Mouse (Mus musculus): Measurements from ENCODE around the gene Dip2a. TPM values are rescaled to one million over a fixed set of nuclear protein-coding genes. Genes with fewer than 3 reads are reported as not detected.

Gene Dip2a
- polyA plus RNA-seq (2014; fragmentation: Illumina TruSeq; extraction: RNeasy Lipid Tissue Mini Kit (QIAGEN cat#74804); ENCODE audit: low read depth, low replicate concordance): 1.2 TPM

DNA sequence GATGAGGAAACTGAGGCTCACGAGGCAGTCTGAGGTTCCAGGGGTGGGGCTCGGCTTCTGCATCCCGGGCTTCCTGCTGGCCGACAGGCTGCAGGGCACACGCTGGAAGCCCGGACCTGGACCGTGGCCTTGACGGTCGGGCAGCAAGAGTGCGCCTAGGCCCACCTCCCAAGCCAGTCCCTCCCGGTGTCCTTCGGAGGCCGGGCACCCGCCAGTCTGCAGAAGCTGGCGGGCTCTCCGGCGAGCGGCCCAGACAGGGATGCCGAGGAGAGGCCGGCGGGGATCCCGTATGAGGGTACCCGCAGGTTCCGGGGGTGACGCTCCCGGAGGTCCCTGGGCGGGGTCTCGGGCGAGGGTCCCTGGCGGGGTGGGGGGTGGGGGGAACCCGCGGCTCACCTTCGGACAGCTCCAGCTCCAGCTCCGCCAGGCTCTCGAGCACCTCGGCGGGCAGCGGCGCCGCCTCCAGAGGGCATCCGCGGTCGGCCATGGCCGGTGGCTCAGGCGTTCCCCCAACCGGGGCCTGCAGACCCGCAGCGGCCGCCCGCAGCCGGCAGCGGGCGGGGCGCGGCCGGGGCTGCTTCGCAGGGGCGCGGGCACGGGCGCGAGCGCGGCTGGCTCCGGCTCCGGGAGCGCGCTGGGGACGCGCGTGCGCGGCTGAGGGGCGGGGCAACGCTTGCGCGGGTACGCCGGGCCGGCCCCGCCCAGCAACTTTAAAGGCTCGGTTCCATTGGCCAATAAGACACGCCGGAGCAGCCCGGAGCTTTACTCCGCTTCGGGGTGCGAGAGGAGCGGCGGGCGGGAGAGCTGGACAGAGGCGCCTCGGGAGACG lies at the start of gene Dip2a:
Gene Dip2a (minus strand): TSS at position 581 of the 829 bp plus-strand sequence.

DNA sequence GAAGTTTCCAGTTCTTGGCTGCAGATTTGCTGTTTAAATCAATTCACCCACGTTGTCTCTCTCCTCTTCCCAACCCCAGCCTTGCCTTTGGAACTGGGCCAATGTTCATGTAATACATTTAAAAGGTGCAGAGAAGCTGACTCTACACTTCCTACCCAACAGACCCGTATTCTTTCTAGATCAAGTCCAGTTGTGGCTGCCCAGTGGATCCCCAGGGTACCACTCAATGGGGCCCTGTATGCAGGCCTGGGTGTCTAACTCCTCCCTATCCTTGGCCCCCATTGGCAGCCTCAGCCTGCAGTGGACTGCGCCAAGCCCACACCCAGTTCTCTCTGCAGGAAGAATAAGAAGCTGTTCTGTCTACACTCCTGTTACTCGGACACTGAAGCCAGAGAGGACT lies 91.6 kb downstream of the Dip2a start, which contains the start of gene S100b:
Gene S100b (plus strand): TSS at position 318 of the 400 bp plus-strand sequence.

DNA sequence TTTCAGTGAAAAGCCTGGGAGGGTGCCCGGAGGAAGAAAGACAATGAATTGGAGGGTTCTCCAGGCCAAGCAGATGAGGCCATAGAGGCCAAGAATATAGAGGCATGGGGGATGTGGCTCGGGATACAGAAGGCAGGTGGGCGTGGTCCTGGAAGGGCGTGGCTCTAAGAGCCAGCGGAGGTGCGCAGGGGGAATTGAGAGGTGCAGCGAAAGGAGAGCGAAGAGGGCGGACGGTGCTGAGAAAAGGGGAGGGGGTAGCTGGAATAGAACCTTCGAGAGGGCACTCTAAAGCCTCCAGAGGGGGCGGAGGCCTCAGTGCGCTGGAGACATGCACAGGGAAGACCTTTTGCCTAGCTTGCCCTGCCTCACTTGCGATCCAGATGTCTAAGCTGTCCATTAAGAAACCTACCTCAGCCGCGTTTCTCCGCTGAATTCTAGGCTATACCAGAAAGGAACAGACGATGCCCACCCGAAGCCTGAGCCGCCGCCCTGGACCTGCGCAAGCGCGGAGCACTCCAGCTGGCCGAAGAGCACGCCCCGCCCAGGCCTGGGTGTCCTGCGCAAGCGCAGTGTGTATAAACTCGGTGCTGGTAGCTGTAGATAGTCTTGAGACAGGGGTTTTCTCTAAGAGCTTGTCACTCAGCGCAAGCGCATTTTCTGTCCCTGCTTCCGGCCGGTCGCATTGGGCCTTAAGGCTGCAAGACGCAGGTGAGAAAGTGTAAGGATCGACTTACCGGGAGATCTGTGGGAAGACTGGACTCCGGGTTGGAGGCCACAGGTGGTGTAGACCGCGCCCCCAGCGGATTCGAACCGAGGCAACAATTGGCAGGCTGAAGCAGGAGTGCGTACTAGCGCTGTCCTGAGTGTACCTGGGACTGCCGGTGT lies 107.5 kb downstream of the Dip2a start, which contains the start of gene Prmt2:
Gene Prmt2 (minus strand): TSS at position 525 of the 885 bp plus-strand sequence.

Other genes with a start within 250 kb of the Dip2a start
- not detected for gene Slc5a4b, start 234.3 kb downstream of the Dip2a start, polyA plus RNA-seq (2014; fragmentation: Illumina TruSeq; extraction: RNeasy Lipid Tissue Mini Kit (QIAGEN cat#74804); ENCODE audit: low read depth, low replicate concordance)
- gene Slc5a4a, start 197.8 kb downstream of the Dip2a start, polyA plus RNA-seq (2014; fragmentation: Illumina TruSeq; extraction: RNeasy Lipid Tissue Mini Kit (QIAGEN cat#74804); ENCODE audit: low read depth, low replicate concordance): not detected
- gene Prmt2, start 107.4 kb downstream of the Dip2a start, polyA plus RNA-seq (2014; fragmentation: Illumina TruSeq; extraction: RNeasy Lipid Tissue Mini Kit (QIAGEN cat#74804); ENCODE audit: low read depth, low replicate concordance): 0.24 TPM
- not detected for gene S100b, start 91.4 kb downstream of the Dip2a start, polyA plus RNA-seq (2014; fragmentation: Illumina TruSeq; extraction: RNeasy Lipid Tissue Mini Kit (QIAGEN cat#74804); ENCODE audit: low read depth, low replicate concordance)
- gene AC141477.1, start 95.2 kb upstream of the Dip2a start, polyA plus RNA-seq (2014; fragmentation: Illumina TruSeq; extraction: RNeasy Lipid Tissue Mini Kit (QIAGEN cat#74804); ENCODE audit: low read depth, low replicate concordance): not detected
- 2.6 TPM for gene Pcnt, start 97.5 kb upstream of the Dip2a start, polyA plus RNA-seq (2014; fragmentation: Illumina TruSeq; extraction: RNeasy Lipid Tissue Mini Kit (QIAGEN cat#74804); ENCODE audit: low read depth, low replicate concordance)
- gene 2610028H24Rik, start 103.8 kb upstream of the Dip2a start, polyA plus RNA-seq (2014; fragmentation: Illumina TruSeq; extraction: RNeasy Lipid Tissue Mini Kit (QIAGEN cat#74804); ENCODE audit: low read depth, low replicate concordance): not detected
- gene Mcm3ap, start 123.6 kb upstream of the Dip2a start, polyA plus RNA-seq (2014; fragmentation: Illumina TruSeq; extraction: RNeasy Lipid Tissue Mini Kit (QIAGEN cat#74804); ENCODE audit: low read depth, low replicate concordance): 6.0 TPM
- 1.2 TPM for gene Ybey, start 123.8 kb upstream of the Dip2a start, polyA plus RNA-seq (2014; fragmentation: Illumina TruSeq; extraction: RNeasy Lipid Tissue Mini Kit (QIAGEN cat#74804); ENCODE audit: low read depth, low replicate concordance)
- gene Lss, start 186.3 kb upstream of the Dip2a start, polyA plus RNA-seq (2014; fragmentation: Illumina TruSeq; extraction: RNeasy Lipid Tissue Mini Kit (QIAGEN cat#74804); ENCODE audit: low read depth, low replicate concordance): 13.8 TPM
- not detected for gene Spatc1l, start 217.0 kb upstream of the Dip2a start, polyA plus RNA-seq (2014; fragmentation: Illumina TruSeq; extraction: RNeasy Lipid Tissue Mini Kit (QIAGEN cat#74804); ENCODE audit: low read depth, low replicate concordance)
- gene Ftcd, start 230.4 kb upstream of the Dip2a start, polyA plus RNA-seq (2014; fragmentation: Illumina TruSeq; extraction: RNeasy Lipid Tissue Mini Kit (QIAGEN cat#74804); ENCODE audit: low read depth, low replicate concordance): 61.6 TPM